Mouse (Mus musculus): ENCODE measurements around the gene Mdm2.

- no peak for TF ChIP-seq CTCF (conservative IDR thresholded peaks at IDR 0.05 in 1 of 2, IDR thresholded peaks at IDR 0.05 in 1 of 2; ENCODE audit: low read depth in 2 of 2, low read length in 2 of 2)
- TF ChIP-seq POLR2A (IDR thresholded peaks at IDR 0.05; ENCODE audit: low read depth, low read length), result no peak
- TF ChIP-seq POLR2AphosphoS2 (IDR thresholded peaks at IDR 0.05; ENCODE audit: low read depth, low read length), result no peak
- no peak for TF ChIP-seq ETS1 (conservative IDR thresholded peaks at IDR 0.05; ENCODE audit: low read depth, low read length)
- no peak for TF ChIP-seq ELF1 (IDR thresholded peaks at IDR 0.05; ENCODE audit: low read depth, low read length)
- no peak for TF ChIP-seq ZC3H11A (IDR thresholded peaks at IDR 0.05; ENCODE audit: low read depth, low read length)
- TF ChIP-seq TCF12 (IDR thresholded peaks at IDR 0.05; ENCODE audit: low read depth, low read length), result no peak
- no peak for TF ChIP-seq USF1 (IDR thresholded peaks at IDR 0.05; ENCODE audit: low read depth, low read length)
These were observed 61.9 kb downstream of the Mdm2 start for GRCm38 (mm10) chr10:117648643-117649042.
